Mouse (Mus musculus) testis, adult 2 months (tissue): Measurements from ENCODE around the gene Trpm4. TPM values are rescaled to one million over a fixed set of nuclear protein-coding genes. Genes with fewer than 3 reads are reported as not detected.

Experiments
- H3K27ac ChIP-seq: fragments of 200-500 bp; 2 replicates; pipeline ENCODE4 v1.5.1; 2012; ENCODE audit warnings: low read depth, low read length; ENCODE audit not compliant: control insufficient read depth, insufficient read depth
- H3K27me3 ChIP-seq: fragments of 200-500 bp; 2 replicates; pipeline ENCODE4 v1.6.1; 2012; ENCODE audit warnings: mild to moderate bottlenecking, low read length, moderate library complexity; ENCODE audit not compliant: control insufficient read depth, insufficient read depth
- H3K36me3 ChIP-seq: fragments of 200-500 bp; 2 replicates; pipeline ENCODE4 v1.6.1; 2012; ENCODE audit warnings: mild to moderate bottlenecking, low read length; ENCODE audit not compliant: control insufficient read depth, insufficient read depth
- H3K4me1 ChIP-seq: fragments of 200-500 bp; 2 replicates; pipeline ENCODE4 v1.6.1; 2012; ENCODE audit warnings: low read length; ENCODE audit not compliant: control insufficient read depth, insufficient read depth
- H3K4me3 ChIP-seq: fragments of 200-500 bp; 2 replicates; pipeline ENCODE4 v1.5.1; 2012; ENCODE audit warnings: low read depth, mild to moderate bottlenecking, low read length, moderate library complexity, mixed read lengths; ENCODE audit not compliant: control insufficient read depth
- CTCF ChIP-seq: fragments of 200-500 bp; IDR thresholded peaks from 2 replicates; pipeline ENCODE4 v1.5.1; 2012; ENCODE audit warnings: low read depth, mild to moderate bottlenecking, inconsistent platforms, low read length, moderate library complexity; ENCODE audit not compliant: control insufficient read depth, insufficient read depth, insufficient replicate concordance
- POLR2A ChIP-seq: fragments of 200-500 bp; IDR thresholded peaks from 2 replicates; pipeline ENCODE4 v1.6.1; 2012; ENCODE audit warnings: low read depth, mild to moderate bottlenecking, inconsistent platforms, low read length, moderate library complexity; ENCODE audit not compliant: control insufficient read depth
- polyA plus RNA-seq: library from polyadenylated mRNA; depleted of rRNA; stranded (reverse); fragments of >200 nt; gene quantifications from 2 replicates; pipeline ENCODE4 v1.2.3, GENCODE M21; 2012

Gene Trpm4
- polyA plus RNA-seq, 1 experiment = 54.8 TPM

GRCm38 (mm10) chr7:45343543-45343942 is 10.0 kb upstream of the Trpm4 start:
- H3K27ac ChIP-seq = no peak overlapping the region
- H3K36me3 ChIP-seq = no peaks in the 10 kb centered on the region
- H3K4me3 ChIP-seq = no peak overlapping the region
- peaks cover 33% of the 10 kb centered on the region for H3K4me1 ChIP-seq
- TF ChIP-seq POLR2A (no peak), CTCF (peak; percentile 14; the same call in 1 of the 2 replicates)
- no peaks in the 10 kb centered on the region for H3K27me3 ChIP-seq

GRCm38 (mm10) chr7:45342081-45342480 is 8.5 kb upstream of the Trpm4 start:
- TF ChIP-seq CTCF (no peak), POLR2A (no peak)
- H3K4me1 ChIP-seq = peaks cover 41% of the 10 kb centered on the region
- H3K36me3 ChIP-seq = no peaks in the 10 kb centered on the region
- H3K27ac ChIP-seq = no peak overlapping the region
- H3K27me3 ChIP-seq = no peaks in the 10 kb centered on the region
- no peak overlapping the region for H3K4me3 ChIP-seq

- H3K27me3 ChIP-seq = no peaks in the 10 kb centered on the region
- peak; percentile 42; the same call in 1 of the 2 replicates for TF ChIP-seq CTCF
- no peak for TF ChIP-seq POLR2A
- H3K27ac ChIP-seq = no peak overlapping the region
- peaks cover 38% of the 10 kb centered on the region for H3K4me1 ChIP-seq
- peak overlapping the region; percentile 17; the same call in 1 of the 2 replicates for H3K4me3 ChIP-seq
- H3K36me3 ChIP-seq = no peaks in the 10 kb centered on the region
Observed at GRCm38 (mm10) chr7:45341303-45341702, 7.7 kb upstream of the Trpm4 start.

GRCm38 (mm10) chr7:45340669-45341068 is 7.1 kb upstream of the Trpm4 start:
- Histone ChIP-seq H3K27me3 (no peaks in the 10 kb centered on the region), H3K4me1 (peaks cover 38% of the 10 kb centered on the region), H3K4me3 (no peak overlapping the region), H3K27ac (no peak overlapping the region), H3K36me3 (no peaks in the 10 kb centered on the region)
- no peak for TF ChIP-seq POLR2A

GRCm38 (mm10) chr7:45340066-45340442 is 6.5 kb upstream of the Trpm4 start:
- Histone ChIP-seq H3K36me3 (no peaks in the 10 kb centered on the region), H3K4me1 (peaks cover 38% of the 10 kb centered on the region), H3K27ac (no peak overlapping the region), H3K4me3 (peak overlapping the region; percentile 64), H3K27me3 (no peaks in the 10 kb centered on the region)
- TF ChIP-seq POLR2A (no peak), CTCF (no peak)

GRCm38 (mm10) chr7:45339410-45340065 is 6.0 kb upstream of the Trpm4 start:
- TF ChIP-seq POLR2A = no peak
- no peak for TF ChIP-seq CTCF
- Histone ChIP-seq H3K27ac (no peak overlapping the region), H3K4me3 (peak overlapping the region; percentile 64), H3K27me3 (no peaks in the 10 kb centered on the region), H3K4me1 (peaks cover 38% of the 10 kb centered on the region), H3K36me3 (no peaks in the 10 kb centered on the region)

- Histone ChIP-seq H3K4me1 (peaks cover 42% of the 10 kb centered on the region), H3K4me3 (no peak overlapping the region), H3K27me3 (no peaks in the 10 kb centered on the region; the same call in 1 of the 2 replicates), H3K36me3 (no peaks in the 10 kb centered on the region), H3K27ac (no peak overlapping the region)
- TF ChIP-seq POLR2A (no peak), CTCF (no peak)
Observed at GRCm38 (mm10) chr7:45338161-45338911, 4.8 kb upstream of the Trpm4 start.
